Mouse (Mus musculus) midbrain, embryonic 16.5 days (tissue): ENCODE measurements at regions not wholly inside any gene's neighbourhood (a gene's known extent, or its start where the extent isn't known, plus 50 kb on each side); places are given as distances from the start of the nearest gene placed in this dataset.

Experiments used
- ATAC-seq: fragments of 200-750 bp; cut with Nextera tagmentation; 2 replicates; pipeline ENCODE4 v1.8.0; 2017; ENCODE audit warnings: moderate TSS enrichment
- H3K27ac ChIP-seq: fragments of 300-500 bp; sonication (generic); 2 replicates; pipeline ENCODE4 v1.5.1; 2014; ENCODE audit warnings: mild to moderate bottlenecking, low read length, mixed read lengths
- H3K27me3 ChIP-seq: fragments of 300-500 bp; sonication (generic); 2 replicates; pipeline ENCODE4 v1.6.1; 2014; ENCODE audit warnings: low read depth, low read length, mixed read lengths; ENCODE audit not compliant: control insufficient read depth, insufficient read depth
- H3K36me3 ChIP-seq: fragments of 300-500 bp; sonication (generic); 2 replicates; pipeline ENCODE4 v1.6.1; 2014; ENCODE audit warnings: mild to moderate bottlenecking, low read length, moderate library complexity, mixed read lengths; ENCODE audit not compliant: control insufficient read depth, insufficient read depth
- H3K4me1 ChIP-seq: fragments of 300-500 bp; sonication (generic); 2 replicates; pipeline ENCODE4 v1.6.1; 2014; ENCODE audit warnings: mild to moderate bottlenecking, low read length, mixed read lengths; ENCODE audit not compliant: control insufficient read depth, insufficient read depth
- H3K4me2 ChIP-seq: fragments of 300-500 bp; sonication (generic); 2 replicates; pipeline ENCODE4 v1.6.1; 2014; ENCODE audit warnings: mild to moderate bottlenecking, low read length, mixed read lengths
- H3K4me3 ChIP-seq: fragments of 300-500 bp; sonication (generic); 2 replicates; pipeline ENCODE4 v1.5.1; 2014; ENCODE audit warnings: low read depth, mild to moderate bottlenecking, low read length, moderate library complexity, mixed read lengths
- H3K9ac ChIP-seq: fragments of 300-500 bp; sonication (generic); 2 replicates; pipeline ENCODE4 v1.6.1; 2014; ENCODE audit warnings: low read depth, low read length, mixed read lengths
- H3K9me3 ChIP-seq: fragments of 300-500 bp; sonication (generic); replicated peaks from 2 replicates; pipeline ENCODE4 v1.6.1; 2014; ENCODE audit warnings: mild to moderate bottlenecking, low read length, mixed read lengths; ENCODE audit not compliant: control insufficient read depth, poor library complexity, severe bottlenecking
- WGBS: fragments of 180-500 bp; shearing (Covaris S2); extraction: QIAGEN DNeasy Blood & Tissue Kit; methylation state at CpG from one replicate; pipeline ENCODE4 v1.1.7; 2014; 5-methylcytosine and 5-hydroxymethylcytosine counted together

- no peak for ATAC-seq
- Histone ChIP-seq H3K4me2 (no peak overlapping the region), H3K27ac (no peak overlapping the region), H3K27me3 (no peaks in the 10 kb centered on the region), H3K9ac (no peak overlapping the region), H3K4me1 (no peaks in the 10 kb centered on the region), H3K4me3 (no peak overlapping the region), H3K36me3 (no peaks in the 10 kb centered on the region), H3K9me3 (no peaks in the 10 kb centered on the region)
These were observed 487.4 kb upstream of the Lrrc4c start for GRCm38 (mm10) chr2:95830608-95831007.

GRCm38 (mm10) chr2:95833505-95833904 is 484.5 kb upstream of the Lrrc4c start:
- WGBS, result 68% methylated on average over 2 of the region's 2 CpGs
- 0 out of 2 replicates have a peak, but pooled peaks have one; percentile 56 for ATAC-seq
- Histone ChIP-seq H3K4me1 (no peaks in the 10 kb centered on the region), H3K27me3 (no peaks in the 10 kb centered on the region), H3K4me2 (no peak overlapping the region), H3K9me3 (no peaks in the 10 kb centered on the region), H3K4me3 (no peak overlapping the region), H3K9ac (no peak overlapping the region), H3K27ac (no peak overlapping the region), H3K36me3 (no peaks in the 10 kb centered on the region)

- H3K9me3 ChIP-seq, result no peaks in the 10 kb centered on the region
- WGBS, result 89% methylated on average over 2 of the region's 2 CpGs
- H3K9ac ChIP-seq, result no peak overlapping the region
- no peaks in the 10 kb centered on the region for H3K4me1 ChIP-seq
- H3K4me2 ChIP-seq, result no peak overlapping the region
- H3K4me3 ChIP-seq, result no peak overlapping the region
- no peaks in the 10 kb centered on the region for H3K36me3 ChIP-seq
- ATAC-seq, result no peak
- no peaks in the 10 kb centered on the region for H3K27me3 ChIP-seq
- H3K27ac ChIP-seq, result no peak overlapping the region
These were observed 478.4 kb upstream of the Lrrc4c start for GRCm38 (mm10) chr2:95839530-95839929.
